Mouse (Mus musculus) kidney, adult 8-10 months (tissue): ENCODE measurements around the gene 1700080O16Rik.
A peak's percentile ranks its signal among the peaks of the same experiment; 100 is the strongest.

Experiments
- DNase-seq, 2 experiments: peaks; one replicate each; pipeline ENCODE4 v3.0.0; 2022

Gene 1700080O16Rik

GRCm38 (mm10) chrX:51972672-51973071 is at the start of gene 1700080O16Rik:
TSS of gene 1700080O16Rik (minus strand) at chrX:51972772.
- no peak for DNase-seq

- DNase-seq: peak; percentile 30 to 35
Measured at GRCm38 (mm10) chrX:52017660-52018059, 45.1 kb upstream of the 1700080O16Rik start.

DNA sequence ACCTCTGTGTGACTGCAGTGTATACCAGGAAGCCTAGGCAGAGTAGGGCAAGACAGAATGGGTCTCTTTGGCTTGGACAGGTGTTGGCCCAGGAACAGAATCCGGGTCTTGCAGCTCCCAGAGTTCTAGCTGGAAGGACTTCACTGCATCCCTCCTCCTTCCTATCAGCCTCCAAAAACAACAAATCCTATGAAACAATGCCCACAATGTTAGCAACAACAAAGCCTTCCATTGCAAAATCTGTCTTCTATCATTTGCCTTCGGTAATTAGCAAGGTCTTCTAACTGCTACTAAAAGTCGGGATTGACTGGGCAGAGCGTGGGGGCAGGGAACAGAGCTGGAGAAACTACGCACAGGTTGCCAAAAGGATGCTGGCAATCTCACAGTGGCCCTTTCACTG is 27.5 kb upstream of the 1700080O16Rik start:
- DNase-seq: no peak

- DNase-seq: no peak
Measured at GRCm38 (mm10) chrX:51999426-51999825, 26.9 kb upstream of the 1700080O16Rik start.

DNA sequence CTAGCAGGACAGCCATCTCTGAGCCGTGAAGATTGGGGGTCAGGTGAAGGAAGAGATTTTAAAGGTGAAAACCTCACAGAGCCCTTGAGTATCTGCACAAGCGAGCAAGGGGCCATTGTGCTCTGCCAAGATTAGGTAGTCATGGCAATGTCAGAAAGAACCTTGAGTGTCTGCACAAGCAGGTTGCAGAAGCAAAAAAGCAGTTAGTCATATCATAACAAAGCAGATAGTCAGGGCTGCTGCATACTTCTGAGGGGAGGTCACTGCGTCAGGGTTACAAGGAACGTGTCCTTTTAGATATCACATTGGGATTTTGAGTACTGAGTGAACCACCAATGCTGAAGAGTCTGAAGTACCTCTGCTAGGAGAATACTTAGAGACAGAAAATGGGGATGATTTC is 3.8 kb upstream of the 1700080O16Rik start:
- no peak for DNase-seq

DNA sequence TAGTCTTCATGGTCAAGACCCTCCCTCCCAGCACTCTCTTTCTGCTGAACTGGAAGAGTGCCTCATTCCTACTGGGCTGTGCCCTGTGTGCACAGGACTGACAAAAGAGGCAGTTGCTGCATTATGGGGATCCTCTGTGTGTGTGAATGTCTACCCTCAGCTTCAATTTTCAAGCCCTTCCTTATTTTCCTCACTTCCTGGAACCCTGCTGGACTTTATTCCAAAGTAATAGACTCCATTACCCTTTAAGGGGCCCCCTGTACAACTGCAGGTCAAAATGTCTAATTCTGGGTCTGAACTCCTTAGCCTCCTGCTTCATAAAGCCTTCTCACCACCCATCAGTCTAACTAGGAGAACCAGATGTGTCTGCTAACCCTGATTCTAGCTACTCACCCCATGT is 2.0 kb upstream of the 1700080O16Rik start:
- DNase-seq: no peak

DNA sequence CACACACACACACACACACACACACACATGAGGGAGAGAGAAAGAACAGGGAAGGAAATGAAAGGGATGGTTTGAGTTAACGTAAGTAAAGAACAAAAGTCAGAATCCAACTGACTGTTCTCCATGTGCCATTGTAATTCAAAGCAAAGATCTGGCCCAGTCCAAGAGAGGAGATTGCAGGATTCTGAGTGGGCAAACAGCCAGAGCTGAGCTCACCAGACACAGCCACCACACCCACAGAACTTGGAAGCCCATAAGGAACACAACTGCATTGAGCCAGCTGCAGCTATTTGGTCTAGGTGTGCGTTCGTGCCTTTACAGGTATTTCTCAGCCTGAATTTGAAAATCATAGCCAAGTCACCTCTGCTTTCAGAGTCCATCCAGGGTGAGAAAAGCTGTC is 24.5 kb downstream of the 1700080O16Rik start:
- DNase-seq: no peak

- DNase-seq: no peak
Measured at GRCm38 (mm10) chrX:51938076-51938475, 34.5 kb downstream of the 1700080O16Rik start.

- DNase-seq: no peak
Measured at GRCm38 (mm10) chrX:51919091-51919490, 53.5 kb downstream of the 1700080O16Rik start.
